Mouse (Mus musculus): ENCODE measurements around the gene 4930442H23Rik.

- no peak for TF ChIP-seq CTCF (conservative IDR thresholded peaks at IDR 0.05; ENCODE audit: low read length)
- no peak for TF ChIP-seq POU5F1 (IDR thresholded peaks at IDR 0.05; ENCODE audit: borderline replicate concordance, low read length)
Measured at GRCm38 (mm10) chr10:81136706-81137231, 46.9 kb downstream of the 4930442H23Rik start.
